8 mouse cellular contexts compared by ENCODE assay signal in the genomic region with DNA sequence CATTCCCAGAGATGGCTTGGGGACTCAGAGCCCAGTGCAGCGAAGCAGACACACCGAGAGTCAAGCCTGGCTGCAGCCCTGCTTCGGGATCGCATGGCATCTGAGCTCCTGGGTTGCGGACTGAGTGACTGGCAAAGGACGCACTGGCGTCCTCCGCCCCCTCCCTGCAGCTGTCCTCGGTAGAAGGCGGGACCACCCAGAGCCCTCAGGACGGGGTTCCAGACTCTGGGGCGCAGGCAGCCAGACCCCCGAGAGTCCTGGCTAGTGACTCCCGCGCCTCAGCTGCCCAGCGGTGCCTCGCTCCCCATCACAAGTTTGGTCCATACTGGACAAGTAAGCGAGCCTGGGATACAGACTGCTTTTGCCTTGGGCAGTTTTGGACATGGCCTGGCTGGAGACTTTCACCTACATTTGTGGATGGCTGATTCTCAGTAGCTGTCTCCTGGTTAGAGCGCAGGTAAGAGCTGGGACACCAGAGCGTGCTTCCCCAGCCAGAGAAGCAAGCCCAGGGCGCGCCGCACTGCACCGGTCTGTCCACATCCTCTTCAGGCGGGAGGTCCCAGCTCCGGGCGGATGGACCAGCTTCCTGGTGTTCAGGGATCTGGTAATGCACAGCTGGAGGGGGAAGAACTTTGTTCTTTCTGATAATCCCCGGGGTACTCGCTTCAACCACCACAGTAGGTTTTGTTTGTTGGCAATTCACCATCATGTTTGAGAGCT. TPM values are rescaled to one million over a fixed set of nuclear protein-coding genes. Genes with fewer than 3 reads are reported as not detected.
A peak's percentile ranks its signal among the peaks of the same experiment; 100 is the strongest.
DNase-seq lines count a peak whose midpoint lies in the region; ATAC-seq and TF ChIP-seq lines count a peak whose summit lies in the region.

No protein-coding gene starts in this region.

- H3K27ac ChIP-seq in hindbrain, postnatal 0 days, result no peak overlapping the region

- H3K4me1 ChIP-seq in megakaryocyte, embryonic 14.5 days, result peaks cover 15% of the 10 kb centered on the region
- H3K4me1 ChIP-seq in hindbrain, postnatal 0 days (ENCODE audit: insufficient read depth, low read length), result peaks cover 11% of the 10 kb centered on the region

- no peak for DNase-seq in cerebellum, adult 9-10 months
- peak; percentile 13 for DNase-seq in hindbrain, postnatal 0 days (ENCODE audit: low spot score)
- peak; percentile 46 for DNase-seq in retina, embryonic 14.5 days (ENCODE audit: low spot score)
- no peak for DNase-seq in spleen, postnatal 10 days (ENCODE audit: low spot score in 2 of 2)
- no peak for DNase-seq in layer of hippocampus, postnatal 25 days (ENCODE audit: extremely low spot score in 1 of 2, low spot score in 1 of 2)

- no peak for TF ChIP-seq CTCF in hindbrain, postnatal 0 days (IDR thresholded peaks at IDR 0.05; ENCODE audit: low read depth)

- H3K9ac ChIP-seq in hindbrain, postnatal 0 days (replicated peaks; ENCODE audit: low read length), result peak overlapping the region; percentile 43

- peak overlapping the region; percentile 95 for H3K4me2 ChIP-seq in hindbrain, postnatal 0 days (ENCODE audit: low read depth, low read length)

- H3K36me3 ChIP-seq in megakaryocyte, embryonic 14.5 days (replicated peaks; ENCODE audit: low read length), result no peaks in the 10 kb centered on the region
- H3K36me3 ChIP-seq in hindbrain, postnatal 0 days (ENCODE audit: insufficient read depth, low read length), result no peaks in the 10 kb centered on the region

- ATAC-seq in cerebellum, adult (ENCODE audit: insufficient number of reproducible peaks, low FRiP score, low TSS enrichment), result peak; percentile 63
- ATAC-seq in megakaryocyte, adult 5-6 weeks (ENCODE audit: poor library complexity, severe bottlenecking), result no peak
- ATAC-seq in hindbrain, postnatal 0 days, result 0 out of 2 replicates have a peak, but pooled peaks have one; percentile 50

- WGBS in hindbrain, postnatal 0 days, result 2% methylated on average over 29 of the region's 29 CpGs

- H3K27me3 ChIP-seq in megakaryocyte, embryonic 14.5 days (replicated peaks), result peaks cover 14% of the 10 kb centered on the region
- 0 out of 2 replicates have a peak, but pooled peaks cover 5% of the 10 kb centered on the region for H3K27me3 ChIP-seq in hindbrain, postnatal 0 days (ENCODE audit: insufficient read depth, low read length)

- no peaks in the 10 kb centered on the region for H3K9me3 ChIP-seq in megakaryocyte, embryonic 14.5 days
- no peaks in the 10 kb centered on the region for H3K9me3 ChIP-seq in hindbrain, postnatal 0 days (ENCODE audit: low read length)

- H3K4me3 ChIP-seq in megakaryocyte, embryonic 14.5 days (replicated peaks), result peak overlapping the region; percentile 78
- peak overlapping the region; percentile 43 for H3K4me3 ChIP-seq in hindbrain, postnatal 0 days (ENCODE audit: low read length)

RNA-seq across cellular contexts. Expression of a gene that starts 29.5 kb away (rescaled TPM):
- not detected in 2 replicates for polyA plus RNA-seq in megakaryocyte, embryonic 14.5 days (2012; ENCODE audit: insufficient read depth, low replicate concordance)
- total RNA-seq in megakaryocyte, adult 5-6 weeks (2015), result not detected in 2 replicates
- total RNA-seq in megakaryocyte, adult 5-6 weeks (2017), result not detected in 2 replicates
- 0.79 and 3.0 TPM in 2 replicates for total RNA-seq in hindbrain, postnatal 0 days (2014; rRNA removed)
- polyA plus RNA-seq in hindbrain, postnatal 0 days (2015; fragmentation: Nextera tagmentation; extraction: Ambion mirVana), result 1.8 and 1.9 TPM in 2 replicates
- under 1 TPM; 0.32 to 0.45 TPM for total RNA-seq in layer of hippocampus, postnatal 25 days (2021)

Comparison
In these comparisons a context has a peak if more than half of its experiments do, and no peak if none do; other contexts are left out.
1. DNase-seq: peak in hindbrain, postnatal 0 days (single experiment) and retina, embryonic 14.5 days (single experiment); none in cerebellum, adult 9-10 months (single experiment), spleen, postnatal 10 days (0 of 2) and layer of hippocampus, postnatal 25 days (0 of 2).